Mouse (Mus musculus) fat pad, adult 2 months (tissue): ENCODE measurements around the gene Gpr137c.
A peak's percentile ranks its signal among the peaks of the same experiment; 100 is the strongest.

Source experiments
- DNase-seq: peaks from one replicate; pipeline ENCODE4 v3.0.0-alpha.2; 2011; ENCODE audit warnings: low read depth, low spot score; ENCODE audit errors: extremely low read depth

Gene Gpr137c

DNA sequence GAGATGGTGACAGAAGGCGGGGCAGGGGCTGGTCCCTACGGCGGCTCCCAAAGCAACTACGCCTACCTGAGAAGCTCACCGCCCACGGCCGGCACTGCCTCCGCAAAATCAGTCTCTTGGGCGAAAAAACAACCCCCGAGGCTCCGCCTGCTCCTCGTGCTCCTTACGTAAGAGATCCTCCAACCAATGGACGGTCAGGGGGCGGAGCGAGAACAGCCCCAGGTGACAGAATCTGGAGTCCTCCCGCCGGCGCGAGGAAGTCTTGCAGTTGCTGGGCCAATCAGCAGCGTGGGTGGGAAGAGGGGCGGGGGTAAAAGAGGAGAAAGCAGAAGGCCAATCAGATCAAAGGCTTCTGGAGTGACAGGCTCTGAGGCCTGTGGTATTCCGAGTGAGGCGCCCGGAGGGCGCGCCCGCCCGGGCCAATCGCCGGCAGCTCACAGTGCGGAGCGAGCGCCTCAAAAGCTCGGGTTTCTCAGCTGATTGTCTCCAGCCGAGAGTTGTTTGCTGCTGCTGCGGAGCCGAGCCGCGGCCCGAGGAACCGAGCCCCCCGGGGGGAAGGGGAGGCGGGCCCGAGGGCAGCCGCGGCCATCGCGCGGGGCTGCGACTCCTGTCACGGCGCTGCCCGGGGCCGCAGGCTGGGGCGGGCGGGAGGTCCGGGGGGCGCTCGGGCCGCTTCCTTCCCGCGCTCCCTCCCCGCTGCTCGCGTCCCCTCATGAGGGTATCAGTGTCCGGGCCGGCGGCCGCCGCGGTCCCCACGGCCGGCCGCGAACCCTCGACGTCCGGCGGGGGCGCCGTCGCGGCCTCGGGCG is at the start of gene Gpr137c:
TSS of gene Gpr137c (plus strand) at position 437 of the 809 bp plus-strand sequence.
- peak; percentile 73 for DNase-seq

DNA sequence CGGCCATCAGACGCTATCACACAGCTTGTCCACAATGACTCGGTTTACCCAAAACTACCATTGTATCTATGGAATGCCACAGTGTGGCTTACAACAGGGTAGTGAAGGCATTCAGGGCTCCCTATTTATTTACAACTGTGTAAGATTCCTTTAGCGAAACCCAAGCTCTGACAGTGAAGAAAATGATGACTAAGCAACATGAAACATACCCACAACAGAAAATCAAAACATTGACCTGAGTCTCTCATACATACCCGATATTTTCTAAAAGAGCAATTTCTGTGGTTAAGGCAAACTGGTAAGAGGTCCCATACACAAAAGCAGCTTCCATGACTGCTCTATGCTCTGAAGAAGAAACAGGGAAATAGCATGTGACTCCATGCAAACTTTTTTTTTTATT is 47.3 kb upstream of the Gpr137c start:
- no peak for DNase-seq

DNA sequence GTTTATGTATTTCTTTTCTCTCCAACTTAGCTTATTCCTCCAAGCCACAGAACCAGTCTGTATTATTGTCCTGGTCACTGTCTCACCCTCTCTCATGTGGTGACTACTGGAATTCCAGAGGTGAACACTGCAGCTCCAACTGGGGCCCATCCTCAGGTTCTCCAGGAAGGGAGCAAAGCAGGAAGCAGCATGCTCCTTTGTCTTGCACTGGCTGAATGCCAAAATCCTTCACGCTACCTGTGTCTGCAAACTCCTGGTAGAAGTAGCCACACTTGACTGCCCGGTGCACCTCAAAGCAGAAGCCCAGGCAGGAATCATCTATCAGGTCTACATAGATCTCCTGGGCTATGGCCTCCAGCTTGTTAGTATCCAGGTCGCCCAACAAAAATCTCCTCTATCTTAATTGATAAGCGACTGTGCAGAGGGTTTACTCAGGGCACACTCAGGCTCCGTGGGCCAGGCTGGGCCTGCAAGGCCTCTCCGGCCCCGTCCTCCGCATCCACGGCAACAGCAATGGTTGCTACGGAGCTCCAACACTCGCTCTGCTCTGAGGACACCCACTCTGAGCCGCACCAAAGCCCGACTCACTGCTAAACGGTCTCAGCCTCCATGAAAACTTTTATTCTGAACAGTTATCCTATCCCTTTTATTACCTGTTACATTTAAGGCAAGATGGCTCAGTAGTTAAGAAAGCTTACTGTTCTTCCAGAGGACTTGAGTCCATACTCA is 44.3 kb upstream of the Gpr137c start:
- DNase-seq, result no peak

DNA sequence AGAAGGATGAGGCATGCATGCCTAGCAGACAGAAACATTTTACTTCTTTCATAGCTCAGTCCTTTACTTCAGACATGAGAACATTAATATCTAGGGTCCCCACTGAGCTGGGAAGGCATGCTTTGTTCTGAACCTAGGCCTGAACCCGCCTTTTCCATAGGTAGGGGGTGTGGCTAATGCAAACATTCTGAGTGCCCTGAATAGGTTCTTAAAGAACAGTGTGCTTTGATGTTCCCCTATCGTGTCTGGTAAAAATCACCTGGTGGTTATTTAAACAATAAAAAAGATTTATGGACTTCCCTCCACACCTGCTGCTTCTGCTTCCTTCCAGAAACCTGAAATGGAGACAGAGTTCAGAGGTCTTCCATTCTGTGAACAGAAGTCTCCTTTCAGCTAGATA is 40.3 kb upstream of the Gpr137c start:
- DNase-seq, result no peak

DNA sequence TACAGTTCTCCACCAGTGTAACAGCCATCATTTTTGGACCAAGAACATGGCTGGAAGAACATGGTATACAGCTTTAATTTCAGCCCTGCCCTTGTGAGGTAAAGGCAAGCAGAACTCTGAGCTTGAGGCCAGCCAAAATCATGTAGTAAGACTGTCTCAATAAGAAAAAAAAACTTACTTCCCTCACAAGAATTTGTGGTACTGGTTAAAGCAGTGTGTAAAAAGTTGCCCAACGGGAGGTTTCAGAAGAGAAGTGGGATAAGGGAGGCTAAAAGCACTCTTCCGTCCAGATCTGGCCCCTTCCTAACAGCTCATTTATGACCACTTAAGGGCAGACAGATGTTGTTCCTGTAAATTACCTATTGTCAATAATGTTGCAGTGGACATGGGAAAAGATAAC is 39.9 kb upstream of the Gpr137c start:
- no peak for DNase-seq

DNA sequence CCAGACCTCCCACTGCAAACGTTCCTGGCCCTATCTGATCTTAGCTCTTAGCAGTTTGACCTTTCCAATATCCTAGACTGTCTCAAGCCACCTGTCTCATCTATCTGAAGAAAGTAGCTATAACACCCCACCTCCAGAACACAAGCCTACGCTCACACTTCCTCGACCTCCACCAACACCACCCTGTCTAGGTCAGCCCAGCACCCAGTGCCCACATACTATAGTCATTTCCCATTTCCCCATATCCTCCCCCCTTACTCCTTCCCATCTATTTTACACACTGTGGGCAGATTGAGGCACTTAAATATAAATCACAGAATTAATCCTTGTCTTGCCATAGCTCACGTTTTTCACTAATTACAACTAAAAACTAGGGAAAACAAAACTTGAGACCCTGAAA is 37.9 kb upstream of the Gpr137c start:
- no peak for DNase-seq

DNA sequence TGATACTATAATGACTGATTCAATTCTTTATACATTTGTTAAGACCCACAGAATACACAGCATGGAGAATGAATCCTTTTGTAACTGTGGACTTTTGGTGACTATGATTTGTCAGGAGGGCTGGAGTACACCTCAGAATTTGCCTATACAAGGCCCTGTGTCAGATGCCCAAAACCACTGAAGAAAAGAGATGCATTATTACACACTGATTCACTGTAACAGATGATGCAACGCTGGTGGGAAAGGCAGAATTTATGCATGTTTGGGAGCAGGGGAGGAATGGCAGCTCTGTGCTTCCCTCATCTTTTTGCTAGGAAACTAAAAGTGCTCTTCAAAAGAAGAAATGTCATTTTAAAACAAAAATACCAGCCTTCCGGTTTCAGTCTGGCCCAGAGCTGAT is 28.5 kb upstream of the Gpr137c start:
- DNase-seq, result no peak

DNA sequence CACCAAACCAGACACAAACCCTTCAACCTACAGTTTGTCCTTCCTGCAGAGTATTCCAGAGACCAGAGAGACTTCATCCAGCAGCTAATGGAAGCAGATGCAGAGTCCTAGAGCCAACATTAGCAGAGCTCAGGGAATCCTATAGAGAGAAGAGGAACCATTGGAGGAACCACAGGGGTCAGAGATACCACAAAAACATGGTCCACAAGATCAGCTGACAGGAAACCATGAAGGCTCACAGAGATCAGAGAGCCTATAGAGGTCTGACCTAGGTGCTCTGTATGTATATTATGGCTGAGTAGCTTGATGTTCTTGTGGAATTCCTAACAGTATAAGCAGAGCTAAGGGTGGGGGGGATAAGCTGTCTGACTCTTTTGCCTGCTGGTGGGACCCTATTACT is 18.9 kb upstream of the Gpr137c start:
- DNase-seq, result no peak

DNA sequence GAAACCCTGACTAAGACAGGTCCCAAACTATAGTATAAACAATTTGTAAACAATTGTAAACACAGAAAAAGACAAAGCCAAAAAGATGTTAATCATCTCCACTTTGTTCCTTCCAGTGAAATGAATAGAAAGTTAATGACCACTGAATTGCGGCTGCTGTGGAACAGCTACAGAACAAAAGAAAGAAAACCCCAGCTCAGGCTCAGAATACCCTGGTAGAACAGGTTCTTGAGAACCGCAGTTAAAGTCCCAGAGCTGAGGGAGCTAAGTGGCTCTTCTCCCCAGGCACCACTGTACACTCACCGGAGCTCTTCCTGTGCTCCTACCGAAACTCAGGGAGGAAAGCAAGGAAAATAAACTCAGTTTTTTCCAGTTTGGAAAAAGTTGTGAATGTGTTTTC is 8.8 kb upstream of the Gpr137c start:
- no peak for DNase-seq

DNA sequence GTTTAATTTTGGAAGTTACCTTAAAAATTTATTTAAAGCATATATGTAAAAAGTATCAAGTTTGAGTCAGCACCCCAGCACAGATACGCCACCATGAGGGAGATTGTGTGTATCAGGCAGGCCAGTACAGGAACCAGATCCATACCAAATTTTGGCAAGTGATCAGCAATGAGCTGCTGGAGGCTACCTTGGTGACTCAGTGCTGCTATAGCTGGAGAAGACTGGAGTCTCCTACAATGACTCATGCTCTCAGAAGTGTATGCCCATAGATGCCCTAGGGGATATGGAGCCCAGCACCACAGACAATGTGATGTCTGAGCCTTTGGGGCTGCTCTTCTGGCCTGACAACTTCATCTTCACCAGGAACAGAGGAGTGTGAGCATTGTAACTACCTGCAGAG is 8.1 kb upstream of the Gpr137c start:
- peak; percentile 46 for DNase-seq

DNA sequence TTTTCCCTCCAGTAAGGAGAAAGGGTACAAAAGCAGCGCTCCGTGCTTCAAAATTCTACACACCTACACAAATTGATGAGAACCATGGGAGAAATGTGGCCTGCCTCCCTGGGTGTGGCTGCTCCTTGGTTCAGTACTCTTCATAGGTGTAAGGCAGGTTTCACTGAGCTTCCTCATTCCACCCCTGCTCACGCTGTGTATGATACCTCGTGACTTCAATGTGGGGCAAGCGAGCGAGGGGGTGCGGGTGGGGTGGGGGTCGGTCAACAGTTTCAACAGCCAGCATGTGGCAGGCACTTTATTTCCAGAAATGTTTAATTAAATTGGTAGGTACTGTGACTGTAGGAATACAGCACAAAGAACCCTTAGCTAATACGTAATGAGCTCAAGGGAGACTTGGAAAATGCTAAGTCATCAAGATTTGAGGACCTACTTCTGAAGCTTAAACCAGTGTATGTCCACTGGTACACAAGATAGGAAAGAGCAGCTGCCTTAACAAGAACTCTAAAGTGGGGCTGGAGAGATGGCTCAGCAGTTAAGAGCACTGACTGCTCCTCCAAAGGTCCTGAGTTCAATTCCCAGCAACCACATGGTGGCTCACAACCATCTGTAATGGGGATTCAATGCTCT is 2.7 kb upstream of the Gpr137c start:
- DNase-seq, result no peak

DNA sequence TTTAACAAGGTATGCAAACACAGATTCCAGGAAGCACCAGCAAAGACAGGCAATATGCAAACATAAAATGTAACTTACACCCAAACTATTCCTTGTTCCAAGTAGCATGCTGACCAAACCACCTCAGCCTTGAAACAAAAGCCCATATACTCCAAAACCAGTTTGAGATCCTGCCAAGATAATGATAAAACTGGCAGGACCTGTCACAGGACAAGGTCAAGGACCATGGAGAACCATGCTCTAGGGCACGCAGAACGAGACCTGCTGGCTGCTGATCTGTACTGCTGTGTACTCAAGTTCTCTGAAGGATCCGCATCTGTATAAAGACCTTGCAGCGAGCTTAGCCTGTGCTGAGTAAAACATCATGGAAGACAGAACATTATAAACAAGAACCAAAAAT is 1.8 kb upstream of the Gpr137c start:
- no peak for DNase-seq

DNA sequence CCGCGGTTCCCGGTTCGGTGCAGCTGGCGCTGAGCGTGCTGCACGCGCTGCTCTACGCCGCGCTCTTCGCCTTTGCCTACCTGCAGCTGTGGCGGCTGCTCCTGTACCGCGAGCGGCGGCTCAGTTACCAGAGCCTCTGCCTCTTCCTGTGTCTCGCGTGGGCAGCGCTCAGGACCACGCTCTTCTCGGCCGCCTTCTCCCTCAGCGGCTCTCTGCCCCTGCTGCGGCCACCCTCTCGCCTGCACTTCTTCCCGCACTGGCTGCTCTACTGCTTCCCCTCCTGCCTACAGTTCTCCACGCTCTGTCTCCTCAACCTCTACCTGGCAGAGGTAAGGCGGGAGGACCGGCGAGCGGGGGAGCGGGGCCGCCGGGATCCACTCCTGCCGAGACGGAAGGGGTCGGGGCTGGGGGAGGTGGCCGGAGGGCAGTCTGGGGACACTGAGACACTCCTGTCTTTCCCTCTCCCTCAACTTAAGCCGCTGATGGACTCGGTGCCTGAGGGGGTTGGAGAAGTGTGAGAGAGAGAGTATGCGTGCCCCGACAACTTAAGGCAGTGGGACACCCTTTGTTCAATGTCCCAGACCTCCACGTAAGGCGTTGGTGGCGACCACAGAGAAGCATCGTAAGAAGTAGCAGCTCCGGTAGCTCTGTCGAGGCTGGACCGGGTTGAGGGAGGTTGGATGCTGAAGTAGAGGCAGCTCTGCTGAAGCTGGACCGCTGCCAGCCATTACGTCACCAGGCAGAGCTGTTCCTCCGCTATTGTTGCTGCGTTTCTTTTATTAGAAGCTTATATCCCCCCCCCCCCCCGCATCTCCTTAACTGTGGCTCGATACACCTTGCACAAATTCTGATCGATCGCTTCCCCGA is 806 bp downstream of the Gpr137c start, which contains the start of gene Txndc16:
TSS of gene Txndc16 (minus strand) at position 239 of the 867 bp plus-strand sequence.
- peak; percentile 16 for DNase-seq

DNA sequence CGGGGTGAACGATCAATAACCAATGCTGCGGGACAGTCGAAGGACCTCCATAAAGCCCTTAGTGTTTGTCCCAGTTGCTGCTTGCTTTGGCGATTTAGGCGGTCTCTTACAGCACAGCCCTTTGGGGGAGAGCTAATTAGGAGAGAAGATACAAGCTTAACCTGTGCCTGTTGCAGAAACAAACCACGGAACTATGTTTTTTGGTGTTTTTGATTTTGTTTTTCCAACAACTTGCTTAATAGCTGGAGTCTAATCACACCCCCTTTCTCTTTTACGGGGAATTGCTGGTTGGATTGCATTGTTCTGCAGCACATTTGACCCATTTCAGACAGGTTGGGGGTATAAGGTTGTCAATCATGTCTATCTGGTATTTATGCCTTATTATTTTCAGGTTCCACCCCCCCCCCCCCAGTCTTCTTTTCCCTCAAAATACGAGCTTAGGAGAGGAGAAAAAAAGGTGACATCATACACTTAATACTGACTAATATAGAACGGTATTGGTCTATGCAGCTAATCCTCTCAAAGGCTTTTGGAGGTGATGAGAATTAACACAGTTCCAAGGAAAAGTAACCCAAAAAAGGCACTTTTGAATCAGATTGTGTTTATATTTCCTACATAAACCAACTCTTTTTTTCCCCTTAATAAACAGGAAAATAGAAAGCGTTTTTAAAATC is 1.6 kb downstream of the Gpr137c start:
- DNase-seq, result no peak

DNA sequence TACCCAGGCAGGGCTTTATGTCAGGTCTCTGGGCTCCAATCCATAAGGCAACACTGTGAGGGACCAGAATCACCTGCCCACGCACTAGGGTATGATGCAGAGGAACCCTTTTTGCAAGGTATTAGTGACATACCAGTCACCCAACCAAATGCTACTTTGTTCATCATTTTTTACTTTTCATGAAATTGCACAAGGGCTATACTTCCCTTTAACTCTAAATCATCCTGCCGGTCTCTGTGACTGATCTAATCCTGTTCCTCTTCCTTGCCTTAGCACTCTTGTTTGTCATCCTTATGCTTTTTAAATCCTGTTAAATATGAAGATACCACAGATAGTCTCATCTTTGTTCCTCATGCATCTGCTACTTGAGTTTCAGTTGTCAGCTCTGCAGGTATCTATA is 19.5 kb downstream of the Gpr137c start:
- DNase-seq, result no peak

DNA sequence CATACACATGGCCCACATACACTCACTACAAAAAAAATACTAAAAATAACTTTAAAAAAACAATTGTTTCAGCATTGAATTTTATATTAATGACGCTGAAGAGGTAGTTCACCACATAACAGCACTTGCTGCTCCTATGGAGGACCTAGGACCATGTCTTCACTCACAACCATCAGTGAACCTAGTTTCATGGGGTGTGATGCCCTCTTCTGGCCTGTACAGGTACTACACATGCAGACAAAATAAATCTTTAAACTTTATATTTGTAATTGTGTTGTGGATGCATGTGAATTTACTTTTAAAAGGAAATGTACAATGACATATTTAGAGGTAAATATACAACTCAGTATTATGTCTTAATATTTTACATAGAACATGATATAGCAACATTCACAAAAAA is 22.1 kb downstream of the Gpr137c start:
- no peak for DNase-seq

DNA sequence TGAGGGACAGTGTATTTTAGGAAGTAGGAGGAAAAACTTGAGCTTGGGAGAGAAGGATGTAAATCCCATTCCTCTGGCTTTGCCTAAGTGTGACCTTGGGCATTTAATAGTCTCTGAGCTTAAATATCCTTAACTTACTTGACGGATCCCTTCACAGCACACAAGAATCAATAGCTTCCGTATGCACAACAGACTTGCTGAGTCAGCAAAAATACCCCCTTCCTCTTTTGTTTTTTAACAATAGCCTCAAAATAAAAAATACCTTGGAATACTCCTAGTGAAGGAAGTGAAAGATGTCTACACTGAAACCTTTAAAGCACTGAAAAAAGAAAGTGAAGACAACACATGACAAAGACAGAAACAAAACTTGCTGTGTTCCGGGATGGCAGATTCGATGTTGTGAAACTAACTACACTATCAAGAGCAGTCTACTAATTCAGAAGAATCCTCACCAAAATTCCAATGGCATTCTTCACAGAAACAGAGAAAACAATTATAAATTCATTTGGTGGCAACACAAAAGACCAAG is 32.1 kb downstream of the Gpr137c start:
- DNase-seq, result no peak

DNA sequence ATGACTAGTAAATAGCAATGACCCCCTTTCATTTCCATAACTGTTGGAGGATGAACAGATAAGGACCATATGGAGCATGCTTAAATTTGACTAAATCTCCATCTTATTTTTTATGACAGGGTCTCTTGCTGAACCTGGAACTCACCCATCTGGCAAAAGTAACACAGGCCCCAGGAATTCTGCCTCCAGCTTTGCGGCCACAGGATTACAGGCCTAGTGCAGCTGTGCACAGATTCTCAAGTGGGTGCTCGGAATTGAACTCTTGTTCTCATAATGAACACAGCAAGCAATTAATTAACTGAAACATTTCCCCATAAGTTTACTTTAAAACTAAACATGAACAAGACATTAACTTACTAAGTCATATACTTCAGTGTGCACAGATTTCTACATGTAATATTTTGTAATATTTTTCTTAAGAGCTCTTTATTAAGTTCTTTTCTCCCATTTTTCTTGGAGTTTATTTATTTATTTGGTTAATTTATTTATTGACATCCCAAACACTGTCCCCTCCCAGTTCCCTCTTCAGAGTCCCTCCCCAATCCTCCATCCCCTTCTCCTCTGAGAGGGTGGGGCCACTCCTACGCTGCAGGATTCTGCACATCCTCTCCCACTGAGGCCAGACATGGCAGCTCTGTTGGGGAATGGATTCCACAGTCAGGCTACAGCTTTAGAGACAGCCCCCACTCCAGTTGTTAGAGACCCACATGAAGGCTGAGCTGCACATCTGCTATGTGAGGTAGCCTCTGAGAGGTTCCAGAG is 44.5 kb downstream of the Gpr137c start:
- DNase-seq, result no peak

DNA sequence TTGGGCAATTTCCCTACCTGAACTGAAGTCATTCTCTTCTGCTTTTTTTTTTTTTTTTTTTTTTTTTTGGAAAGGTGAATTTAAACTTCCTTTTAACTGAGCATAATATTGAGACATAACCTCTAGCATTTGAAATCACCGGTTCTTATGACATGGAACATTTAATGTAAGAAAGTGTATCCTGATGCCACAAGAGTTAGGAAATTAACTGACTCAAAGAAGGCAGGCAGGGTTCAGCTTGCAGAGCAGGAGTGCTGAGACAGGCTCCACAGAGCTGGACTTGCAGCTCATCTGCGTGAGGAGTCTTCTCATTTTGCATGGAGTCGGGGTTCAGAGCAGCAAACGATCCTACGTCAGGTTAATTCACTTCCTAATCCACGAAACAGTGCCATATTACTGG is 56.3 kb downstream of the Gpr137c start:
- no peak for DNase-seq
